Mouse (Mus musculus) forebrain, embryonic 14.5 days (tissue): ENCODE data around the gene Hip1r. TPM values are rescaled to one million over a fixed set of nuclear protein-coding genes. Genes with fewer than 3 reads are reported as not detected.

Experiments
- ATAC-seq: fragments of 200-750 bp; cut with Nextera tagmentation; 2 replicates; pipeline ENCODE4 v1.8.0; 2017; ENCODE audit warnings: mild to moderate bottlenecking, moderate library complexity
- DNase-seq: peaks from one replicate; pipeline ENCODE4 v3.0.0-alpha.2; 2015; ENCODE audit warnings: low spot score
- H3K27ac ChIP-seq: fragments of 300-500 bp; sonication (generic); 2 replicates; pipeline ENCODE4 v1.5.1; 2014; ENCODE audit warnings: low read depth, mild to moderate bottlenecking, control low read depth, low read length, moderate library complexity
- H3K27me3 ChIP-seq: fragments of 300-500 bp; sonication (generic); replicated peaks from 2 replicates; pipeline ENCODE4 v1.6.1; 2014; ENCODE audit warnings: low read length, control low read depth, mixed read lengths; ENCODE audit not compliant: control insufficient read depth, insufficient read depth
- H3K36me3 ChIP-seq: fragments of 300-500 bp; sonication (generic); 2 replicates; pipeline ENCODE4 v1.6.1; 2014; ENCODE audit warnings: low read length, control low read depth; ENCODE audit not compliant: control insufficient read depth, insufficient read depth
- H3K4me1 ChIP-seq: fragments of 300-500 bp; sonication (generic); 2 replicates; pipeline ENCODE4 v1.6.1; 2014; ENCODE audit warnings: antibody characterized with exemption, low read length, control low read depth; ENCODE audit not compliant: control insufficient read depth, insufficient read depth
- H3K4me2 ChIP-seq: fragments of 300-500 bp; sonication (generic); 2 replicates; pipeline ENCODE4 v1.6.1; 2014; ENCODE audit warnings: mild to moderate bottlenecking, control low read depth, low read length
- H3K4me3 ChIP-seq: fragments of 300-500 bp; sonication (generic); 2 replicates; pipeline ENCODE4 v1.5.1; 2014; ENCODE audit warnings: low read depth, low read length, control low read depth
- H3K9ac ChIP-seq: fragments of 300-500 bp; sonication (generic); 2 replicates; pipeline ENCODE4 v1.6.1; 2014; ENCODE audit warnings: mild to moderate bottlenecking, low read length, control low read depth, moderate library complexity
- H3K9me3 ChIP-seq: fragments of 300-500 bp; sonication (generic); replicated peaks from 2 replicates; pipeline ENCODE4 v1.6.1; 2016; ENCODE audit warnings: low read length, control low read depth, mixed read lengths; ENCODE audit not compliant: control insufficient read depth
- WGBS: fragments of 180-500 bp; shearing (Covaris S2); extraction: QIAGEN DNeasy Blood & Tissue Kit; methylation state at CpG from one replicate; pipeline ENCODE4 v1.1.7; 2014; 5-methylcytosine and 5-hydroxymethylcytosine counted together
- polyA plus RNA-seq: library from polyadenylated mRNA; unstranded; fragments of >200 nt; fragmentation: Nextera tagmentation; extraction: Ambion mirVana; gene quantifications from 2 replicates; pipeline ENCODE4 v1.2.1, GENCODE M21; 2014

Gene Hip1r
- polyA plus RNA-seq, 1 experiment from 2014 or later: 12.4 TPM

DNA sequence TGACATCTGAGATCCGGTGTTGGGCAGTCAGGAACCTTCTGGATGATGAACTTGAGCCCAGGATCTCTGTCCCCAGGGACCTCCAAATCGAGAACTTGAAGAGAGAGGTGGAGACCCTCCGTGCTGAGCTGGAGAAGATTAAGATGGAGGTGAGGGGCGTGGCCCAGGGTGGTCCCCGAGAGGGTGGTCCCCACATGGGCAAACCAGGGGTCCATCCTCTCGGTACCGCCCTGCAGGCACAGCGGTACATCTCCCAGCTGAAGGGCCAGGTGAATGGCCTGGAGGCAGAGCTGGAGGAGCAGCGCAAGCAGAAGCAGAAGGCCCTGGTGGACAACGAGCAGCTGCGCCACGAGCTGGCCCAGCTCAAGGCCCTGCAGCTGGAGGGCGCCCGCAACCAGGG lies 23.3 kb downstream of the Hip1r start:
- Histone ChIP-seq H3K4me3 (no peak overlapping the region), H3K27me3 (no peaks in the 10 kb centered on the region), H3K36me3 (0 out of 2 replicates have a peak, but pooled peaks cover 27% of the 10 kb centered on the region), H3K4me2 (no peak overlapping the region), H3K9me3 (no peaks in the 10 kb centered on the region), H3K27ac (peak overlapping the region; percentile 5; the same call in 1 of the 2 replicates), H3K4me1 (peaks cover 4% of the 10 kb centered on the region; the same call in 1 of the 2 replicates), H3K9ac (no peak overlapping the region)
- WGBS: 91% methylated on average over 14 of the region's 14 CpGs
- no peak for DNase-seq
- ATAC-seq: no peak

DNA sequence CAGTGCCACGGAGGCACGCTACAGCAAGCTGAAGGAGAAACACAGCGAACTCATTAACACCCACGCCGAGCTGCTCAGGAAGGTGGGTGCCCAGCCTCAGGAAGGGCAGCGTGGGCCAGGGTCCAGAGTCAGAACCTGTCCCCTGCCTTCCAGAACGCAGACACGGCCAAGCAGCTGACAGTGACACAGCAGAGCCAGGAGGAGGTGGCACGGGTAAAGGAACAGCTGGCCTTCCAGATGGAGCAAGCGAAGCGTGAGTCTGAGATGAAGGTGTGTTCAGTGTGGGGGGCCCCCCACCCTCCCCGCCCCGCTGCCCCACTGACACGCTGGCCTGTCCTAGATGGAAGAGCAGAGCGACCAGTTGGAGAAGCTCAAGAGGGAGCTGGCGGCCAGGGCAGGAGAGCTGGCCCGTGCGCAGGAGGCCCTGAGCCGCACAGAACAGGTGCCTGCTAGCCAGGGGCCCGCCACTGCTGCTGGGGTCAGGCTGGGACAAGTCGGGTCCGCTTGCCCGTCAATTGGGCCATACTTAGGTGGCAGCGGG lies 23.9 kb downstream of the Hip1r start:
- no peak overlapping the region for H3K9ac ChIP-seq
- H3K4me3 ChIP-seq: no peak overlapping the region
- no peaks in the 10 kb centered on the region for H3K9me3 ChIP-seq
- no peaks in the 10 kb centered on the region for H3K27me3 ChIP-seq
- DNase-seq (peak; percentile 49), ATAC-seq (no peak)
- H3K36me3 ChIP-seq: peaks cover 27% of the 10 kb centered on the region
- H3K4me2 ChIP-seq: no peak overlapping the region
- WGBS: 72% methylated on average over 24 of the region's 24 CpGs
- H3K4me1 ChIP-seq: peaks cover 4% of the 10 kb centered on the region; the same call in 1 of the 2 replicates
- H3K27ac ChIP-seq: peak overlapping the region; percentile 75

DNA sequence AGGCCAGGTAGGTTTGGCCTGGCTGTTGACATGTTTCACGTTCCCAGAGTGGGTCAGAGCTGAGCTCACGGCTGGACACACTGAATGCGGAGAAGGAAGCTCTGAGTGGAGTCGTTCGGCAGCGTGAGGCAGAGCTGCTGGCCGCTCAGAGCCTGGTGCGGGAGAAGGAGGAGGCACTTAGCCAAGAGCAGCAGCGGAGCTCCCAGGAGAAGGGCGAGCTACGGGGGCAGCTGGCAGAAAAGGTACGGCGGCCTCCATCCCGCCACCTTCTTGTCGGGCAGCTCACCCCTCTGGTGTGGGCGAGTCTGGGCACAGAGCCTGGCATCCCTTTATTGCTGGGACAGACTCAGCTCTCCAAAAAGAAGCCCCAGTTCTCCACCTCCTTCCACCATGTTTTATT lies 24.4 kb downstream of the Hip1r start:
- 45% methylated on average over 16 of the region's 16 CpGs for WGBS
- no peak overlapping the region for H3K4me2 ChIP-seq
- H3K27ac ChIP-seq: peak overlapping the region; percentile 75
- no peaks in the 10 kb centered on the region for H3K9me3 ChIP-seq
- no peak overlapping the region; the same call in 1 of the 2 replicates for H3K9ac ChIP-seq
- no peak for DNase-seq
- H3K27me3 ChIP-seq: no peaks in the 10 kb centered on the region
- no peak for ATAC-seq
- peaks cover 4% of the 10 kb centered on the region; the same call in 1 of the 2 replicates for H3K4me1 ChIP-seq
- no peak overlapping the region for H3K4me3 ChIP-seq
- peaks cover 32% of the 10 kb centered on the region for H3K36me3 ChIP-seq

DNA sequence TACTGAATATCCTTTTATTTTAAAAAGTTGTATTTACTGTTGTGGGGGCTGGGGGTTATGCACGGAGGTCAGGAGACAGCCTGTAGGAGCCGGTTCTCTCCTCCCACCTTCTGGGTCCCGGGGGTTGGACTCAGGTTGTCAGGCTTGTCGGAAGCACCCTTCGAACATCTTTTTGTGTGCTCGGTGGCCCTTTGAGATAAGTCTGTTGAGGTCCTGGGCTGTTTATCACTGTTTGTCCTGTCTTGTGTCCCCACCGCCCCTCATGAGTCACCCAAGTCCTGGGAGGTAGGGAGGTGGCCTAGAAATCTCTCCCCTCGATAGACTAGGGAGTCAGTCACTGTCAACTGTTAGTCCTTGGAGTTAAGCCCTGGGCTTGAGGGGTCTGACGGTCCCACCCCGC lies 24.9 kb downstream of the Hip1r start:
- no peak for DNase-seq
- Histone ChIP-seq H3K4me3 (no peak overlapping the region), H3K9me3 (no peaks in the 10 kb centered on the region), H3K4me1 (peaks cover 4% of the 10 kb centered on the region; the same call in 1 of the 2 replicates), H3K27me3 (no peaks in the 10 kb centered on the region), H3K9ac (no peak overlapping the region), H3K36me3 (peaks cover 36% of the 10 kb centered on the region), H3K4me2 (no peak overlapping the region), H3K27ac (no peak overlapping the region)
- 91% methylated on average over 10 of the region's 10 CpGs for WGBS
- no peak for ATAC-seq

DNA sequence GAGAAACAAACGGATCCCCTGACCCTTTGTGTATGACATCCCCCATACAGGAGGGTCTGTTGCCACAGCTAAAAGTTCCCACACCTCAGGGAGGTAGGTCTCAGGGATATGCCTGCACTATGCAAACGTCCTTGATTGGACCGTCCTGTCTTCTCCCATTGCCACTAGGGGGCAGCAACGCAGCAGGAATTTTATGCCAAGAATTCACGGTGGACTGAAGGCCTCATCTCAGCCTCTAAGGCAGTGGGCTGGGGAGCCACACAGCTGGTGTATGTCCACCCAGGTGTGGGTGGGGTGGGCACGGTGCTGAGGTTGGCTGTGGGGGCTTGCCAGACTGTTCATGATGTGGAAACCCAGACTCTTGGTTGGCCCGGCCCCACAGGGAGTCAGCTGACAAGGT lies 27.4 kb downstream of the Hip1r start:
- WGBS: 13% methylated on average over 7 of the region's 7 CpGs
- H3K9ac ChIP-seq: 0 out of 2 replicates have a peak overlapping the region, but pooled peaks have one; percentile 25
- H3K4me3 ChIP-seq: no peak overlapping the region
- no peaks in the 10 kb centered on the region for H3K27me3 ChIP-seq
- peak; percentile 93 for DNase-seq
- peaks cover 59% of the 10 kb centered on the region for H3K36me3 ChIP-seq
- peak; percentile 67 for ATAC-seq
- peaks cover 4% of the 10 kb centered on the region; the same call in 1 of the 2 replicates for H3K4me1 ChIP-seq
- H3K4me2 ChIP-seq: no peak overlapping the region
- no peaks in the 10 kb centered on the region for H3K9me3 ChIP-seq
- no peak overlapping the region for H3K27ac ChIP-seq

DNA sequence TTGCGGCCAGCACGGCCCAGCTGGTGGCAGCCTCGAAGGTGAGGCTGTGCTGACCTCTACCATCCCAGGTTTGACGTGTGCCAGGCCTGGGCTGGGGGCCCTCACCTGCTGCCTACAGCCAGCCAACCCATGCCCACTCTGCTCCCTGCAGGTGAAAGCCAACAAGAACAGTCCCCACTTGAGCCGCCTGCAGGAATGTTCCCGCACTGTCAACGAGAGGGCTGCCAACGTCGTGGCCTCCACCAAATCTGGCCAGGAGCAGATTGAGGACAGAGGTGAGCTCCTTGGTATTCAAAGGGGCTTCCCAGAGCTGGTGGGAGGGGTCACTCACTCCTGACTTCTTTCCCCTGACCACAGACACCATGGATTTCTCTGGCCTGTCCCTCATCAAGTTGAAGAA lies 27.8 kb downstream of the Hip1r start:
- WGBS: 66% methylated on average over 9 of the region's 9 CpGs
- ATAC-seq (peak; percentile 13; the same call in 1 of the 2 replicates), DNase-seq (no peak)
- 0 out of 2 replicates have a peak overlapping the region, but pooled peaks have one; percentile 25 for H3K9ac ChIP-seq
- H3K4me1 ChIP-seq: peaks cover 4% of the 10 kb centered on the region; the same call in 1 of the 2 replicates
- H3K9me3 ChIP-seq: no peaks in the 10 kb centered on the region
- H3K27me3 ChIP-seq: no peaks in the 10 kb centered on the region
- H3K4me2 ChIP-seq: no peak overlapping the region
- H3K4me3 ChIP-seq: no peak overlapping the region
- H3K36me3 ChIP-seq: peaks cover 59% of the 10 kb centered on the region
- H3K27ac ChIP-seq: no peak overlapping the region

DNA sequence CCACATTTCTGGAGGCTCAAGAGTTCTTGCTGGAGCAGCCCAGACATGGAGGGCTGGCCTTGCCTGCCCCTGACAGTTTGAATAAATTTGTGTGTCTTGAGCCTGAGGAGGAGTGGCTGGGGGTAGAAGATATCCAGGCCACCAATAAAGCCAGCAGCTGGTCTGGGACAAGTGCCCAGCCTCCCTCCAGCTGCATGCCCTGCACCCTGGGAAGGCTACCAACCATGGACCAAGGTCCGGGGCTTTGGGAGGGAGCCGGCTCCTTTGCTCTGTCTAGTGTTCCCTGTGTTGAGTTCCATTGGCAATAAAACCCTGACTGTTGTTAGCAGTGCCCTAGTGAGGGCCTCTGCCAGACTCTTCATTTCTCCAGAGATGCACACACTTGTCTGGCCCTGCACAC lies 29.4 kb downstream of the Hip1r start:
- Histone ChIP-seq H3K9ac (no peak overlapping the region), H3K36me3 (peaks cover 75% of the 10 kb centered on the region), H3K27me3 (no peaks in the 10 kb centered on the region), H3K27ac (0 out of 2 replicates have a peak overlapping the region, but pooled peaks have one; percentile 9), H3K9me3 (no peaks in the 10 kb centered on the region), H3K4me3 (no peak overlapping the region), H3K4me1 (no peaks in the 10 kb centered on the region), H3K4me2 (no peak overlapping the region)
- no peak for ATAC-seq
- WGBS: 81% methylated on average over 2 of the region's 2 CpGs
- DNase-seq: no peak

DNA sequence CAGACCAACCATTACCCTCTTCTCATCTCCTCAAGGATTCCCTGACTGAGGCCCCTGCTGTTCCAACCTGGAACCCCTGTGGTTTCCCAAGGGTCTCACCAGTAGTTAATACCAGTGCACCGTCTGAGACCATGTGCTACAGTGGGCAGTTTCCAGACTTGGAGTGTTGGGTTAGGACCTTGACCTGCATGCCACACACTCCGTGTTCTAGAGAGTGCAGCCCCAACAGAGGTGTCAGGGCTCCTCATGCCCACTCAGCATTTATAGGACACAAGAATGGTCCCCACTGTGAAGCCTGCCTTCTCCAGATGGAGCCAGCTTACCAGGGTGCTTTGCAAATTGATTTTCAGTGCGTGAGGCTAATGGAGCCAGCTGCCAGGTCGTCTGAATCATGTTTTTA lies 29.9 kb downstream of the Hip1r start:
- H3K4me3 ChIP-seq: no peak overlapping the region
- no peak overlapping the region for H3K4me2 ChIP-seq
- H3K27me3 ChIP-seq: no peaks in the 10 kb centered on the region
- DNase-seq (no peak), ATAC-seq (no peak)
- no peaks in the 10 kb centered on the region for H3K4me1 ChIP-seq
- H3K36me3 ChIP-seq: peaks cover 80% of the 10 kb centered on the region
- H3K9me3 ChIP-seq: no peaks in the 10 kb centered on the region
- H3K27ac ChIP-seq: no peak overlapping the region
- 63% methylated on average over 4 of the region's 4 CpGs for WGBS
- no peak overlapping the region for H3K9ac ChIP-seq

DNA sequence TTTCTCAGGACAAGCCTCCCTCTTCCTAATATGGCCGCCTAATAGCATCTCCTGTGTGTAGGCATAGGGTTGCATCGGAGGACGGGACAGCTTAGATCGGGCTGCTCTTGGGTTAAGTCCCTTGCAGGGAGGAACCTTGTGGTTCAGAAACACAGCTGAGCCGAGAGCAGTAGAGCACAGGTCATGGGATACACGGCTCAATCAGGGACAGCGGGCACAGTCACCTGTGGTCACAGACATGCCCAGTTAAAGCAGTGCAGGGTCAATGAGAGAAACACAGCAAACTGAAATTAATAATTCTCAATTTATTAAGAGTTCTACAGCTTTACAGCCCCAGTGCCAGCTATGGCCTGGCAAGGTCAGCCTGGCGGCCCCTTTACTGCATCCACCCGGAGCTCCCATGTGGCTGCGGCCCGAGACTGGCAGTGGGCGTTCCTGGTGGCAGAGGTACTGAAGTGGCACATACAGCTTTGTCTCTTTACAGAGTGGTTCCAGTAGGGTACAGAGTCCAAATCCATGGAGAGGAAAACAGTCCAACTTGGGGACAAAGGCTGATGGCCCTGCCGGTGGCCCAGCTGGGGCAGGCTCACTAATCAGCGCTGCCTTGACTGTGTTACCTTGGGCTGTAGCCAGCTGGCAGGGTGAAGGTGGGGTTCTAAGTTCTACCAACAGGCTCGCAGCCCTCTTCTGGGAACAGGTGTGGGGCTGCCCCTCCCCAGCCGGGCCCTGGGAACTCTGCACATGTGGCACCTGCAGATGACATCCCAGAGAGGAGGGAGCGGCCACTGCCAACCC lies 31.1 kb downstream of the Hip1r start:
- Histone ChIP-seq H3K36me3 (peaks cover 86% of the 10 kb centered on the region), H3K9ac (no peak overlapping the region), H3K27ac (peak overlapping the region; percentile 21; the same call in 1 of the 2 replicates), H3K4me1 (no peaks in the 10 kb centered on the region), H3K4me2 (no peak overlapping the region), H3K9me3 (no peaks in the 10 kb centered on the region), H3K4me3 (no peak overlapping the region), H3K27me3 (no peaks in the 10 kb centered on the region)
- DNase-seq (peak; percentile 32), ATAC-seq (no peak)
- WGBS: 74% methylated on average over 17 of the region's 17 CpGs
